Mouse (Mus musculus): ENCODE results near the gene 9930104L06Rik. TPM values are rescaled to one million over a fixed set of nuclear protein-coding genes. Genes with fewer than 3 reads are reported as not detected.

9930104L06Rik gene
- polyA plus RNA-seq, 1 experiment from 2014 or later: 8.4 TPM

DNA sequence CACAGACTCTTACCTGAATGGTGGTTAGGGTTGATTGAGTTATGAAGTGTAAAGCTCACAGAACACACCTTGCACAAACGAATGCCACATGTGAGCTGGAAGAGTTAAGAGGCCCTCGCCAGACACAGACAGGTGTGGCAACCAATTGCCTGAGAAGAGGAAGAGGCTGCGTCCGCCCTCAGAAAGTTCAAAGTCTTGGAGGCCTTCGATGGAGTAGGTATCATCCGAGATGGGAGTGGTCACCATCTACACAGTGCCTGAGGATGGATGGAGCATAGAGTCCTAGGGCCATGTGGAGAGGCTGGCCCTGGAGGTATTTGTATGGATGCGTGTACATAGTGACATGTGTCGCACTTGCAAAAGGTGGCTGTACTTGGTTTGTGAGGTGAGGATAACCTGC, 34.2 kb downstream of the 9930104L06Rik start:
- no peak overlapping the region for H3K27ac ChIP-seq
- no peak overlapping the region for H3K4me3 ChIP-seq (ENCODE audit: inconsistent target)
- H3K36me3 ChIP-seq (ENCODE audit: inconsistent target): no peaks in the 10 kb centered on the region
- WGBS (ENCODE audit: missing documents): 88% methylated on average over 8 of the region's 8 CpGs
- H3K79me2 ChIP-seq (ENCODE audit: inconsistent target): no peaks in the 10 kb centered on the region

DNA sequence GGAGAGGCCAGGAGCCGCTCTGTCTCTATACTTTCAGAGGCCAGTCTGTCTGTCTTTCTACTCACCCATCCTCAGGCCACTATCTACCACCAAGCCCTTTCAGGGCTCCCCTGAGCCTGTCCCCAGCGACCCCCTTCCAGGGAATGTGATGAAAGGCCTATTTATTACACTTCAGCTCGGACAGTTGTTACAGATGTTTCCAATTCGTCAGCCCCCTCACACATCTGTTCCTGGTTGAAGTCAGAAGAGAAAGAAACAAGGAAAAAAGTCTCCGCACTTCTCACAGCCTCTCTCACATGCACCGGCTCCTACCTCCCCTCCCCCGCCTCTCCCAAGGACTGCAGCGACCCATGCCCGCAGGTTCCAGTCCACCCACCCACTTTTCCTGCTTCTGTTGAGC, 35.5 kb downstream of the 9930104L06Rik start:
- Histone ChIP-seq H3K4me3 (ENCODE audit: inconsistent target) (no peak overlapping the region), H3K79me2 (ENCODE audit: inconsistent target) (no peaks in the 10 kb centered on the region), H3K27ac (no peak overlapping the region), H3K36me3 (ENCODE audit: inconsistent target) (no peaks in the 10 kb centered on the region)
- 87% methylated on average over 9 of the region's 9 CpGs for WGBS (ENCODE audit: missing documents)

DNA sequence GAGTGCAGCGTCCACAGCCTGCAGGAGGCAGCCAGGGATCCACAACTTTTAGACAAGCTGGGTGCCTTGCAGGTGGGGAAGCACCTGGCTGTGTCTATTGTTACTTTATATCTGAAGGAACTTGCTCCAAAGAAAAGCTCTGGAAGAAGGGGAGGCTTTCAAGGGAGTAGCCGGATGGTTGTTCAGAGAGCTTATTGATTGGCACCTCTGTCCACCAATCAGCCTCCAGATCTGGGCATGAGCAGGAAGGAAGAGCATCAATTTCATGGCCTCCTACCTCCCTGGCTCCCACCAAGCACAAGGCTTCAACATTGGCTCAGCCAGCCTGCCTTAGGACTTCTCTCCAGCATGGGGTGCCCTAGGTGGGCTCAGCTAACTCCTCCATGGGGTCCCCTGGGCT, 36.4 kb downstream of the 9930104L06Rik start:
- H3K27ac ChIP-seq: no peak overlapping the region
- H3K4me3 ChIP-seq (ENCODE audit: inconsistent target): no peak overlapping the region
- 100% methylated on average over 2 of the region's 2 CpGs for WGBS (ENCODE audit: missing documents)

DNA sequence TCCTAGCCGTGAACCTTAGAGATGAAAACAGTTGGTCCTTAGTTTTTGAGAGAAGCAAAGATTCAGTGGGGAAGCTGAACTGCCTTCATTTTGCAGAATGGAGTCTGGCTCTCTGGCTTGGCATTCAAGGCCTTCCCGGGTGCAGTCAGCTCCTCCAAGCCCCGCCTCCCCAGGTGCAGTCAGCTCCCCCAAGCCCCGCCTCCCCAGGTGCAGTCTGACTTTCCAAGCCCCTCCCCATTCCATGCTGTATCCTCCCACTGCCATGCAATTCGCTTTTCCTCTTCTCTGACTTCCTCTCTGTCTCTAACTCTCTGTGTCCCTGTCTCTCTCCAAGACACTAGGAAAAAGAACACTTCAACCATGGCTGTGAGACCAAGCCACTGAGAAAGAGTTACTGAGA, 41.4 kb downstream of the 9930104L06Rik start:
- H3K79me2 ChIP-seq (ENCODE audit: inconsistent target): no peaks in the 10 kb centered on the region
- 52% methylated on average over 5 of the region's 5 CpGs for WGBS (ENCODE audit: missing documents)
- H3K27ac ChIP-seq: no peak overlapping the region
- no peak overlapping the region for H3K4me3 ChIP-seq (ENCODE audit: inconsistent target)
- H3K36me3 ChIP-seq (ENCODE audit: inconsistent target): no peaks in the 10 kb centered on the region

More for the DNA sequence above, 36.4 kb downstream of the 9930104L06Rik start:
- Histone ChIP-seq H3K79me2 (ENCODE audit: inconsistent target) (no peaks in the 10 kb centered on the region), H3K36me3 (ENCODE audit: inconsistent target) (no peaks in the 10 kb centered on the region)

DNA sequence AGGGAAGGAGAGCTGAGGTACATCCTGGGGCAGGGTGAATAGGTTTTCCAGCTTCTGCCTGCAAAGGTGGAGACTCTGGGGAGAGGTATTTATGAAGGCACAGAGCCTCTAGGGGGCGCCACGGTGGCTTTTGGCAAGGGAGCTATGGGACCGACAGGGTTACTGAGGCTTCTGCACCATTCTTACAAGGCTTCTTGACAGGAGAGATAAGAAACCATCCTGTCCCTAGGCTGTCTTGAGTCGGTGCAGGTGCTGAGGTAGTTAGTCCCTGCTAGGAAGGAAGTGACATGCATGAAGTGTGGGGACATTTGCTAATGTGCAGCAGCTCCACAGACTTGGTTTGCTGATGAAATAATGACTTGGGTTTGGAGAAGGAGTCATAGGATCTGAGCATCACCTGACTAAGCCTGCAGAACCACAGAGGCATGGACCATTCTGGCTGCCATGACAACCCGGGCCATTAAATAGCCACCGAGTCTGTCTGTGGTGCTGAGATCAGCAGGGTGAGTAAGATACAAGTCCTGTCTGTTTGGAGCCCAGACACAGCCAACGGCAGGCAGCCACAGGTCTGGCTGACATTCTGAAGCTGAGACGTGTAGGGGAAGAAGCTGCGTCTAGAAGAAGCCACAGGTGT, 47.2 kb downstream of the 9930104L06Rik start:
- WGBS (ENCODE audit: missing documents): 20% methylated on average over 9 of the region's 9 CpGs
- no peaks in the 10 kb centered on the region for H3K79me2 ChIP-seq (ENCODE audit: inconsistent target)
- no peak overlapping the region for H3K4me3 ChIP-seq (ENCODE audit: inconsistent target)
- H3K36me3 ChIP-seq (ENCODE audit: inconsistent target): no peaks in the 10 kb centered on the region
- no peak overlapping the region for H3K27ac ChIP-seq

GRCm38 (mm10) chr4:124984871-124985670, 48.2 kb downstream of the 9930104L06Rik start:
- WGBS (ENCODE audit: missing documents): 33% methylated on average over 18 of the region's 18 CpGs
- Histone ChIP-seq H3K79me2 (ENCODE audit: inconsistent target) (no peaks in the 10 kb centered on the region), H3K36me3 (ENCODE audit: inconsistent target) (no peaks in the 10 kb centered on the region), H3K4me3 (ENCODE audit: inconsistent target) (no peak overlapping the region), H3K27ac (no peak overlapping the region)

GRCm38 (mm10) chr4:124985671-124986602, 49.1 kb downstream of the 9930104L06Rik start, which contains the start of gene Rspo1:
Gene Rspo1, plus strand, starts transcription at chr4:124986430.
- WGBS (ENCODE audit: missing documents): 4% methylated on average over 62 of the region's 62 CpGs
- Histone ChIP-seq H3K4me3 (ENCODE audit: inconsistent target) (no peak within 1 kb of the TSS), H3K36me3 (ENCODE audit: inconsistent target) (no peaks in the 10 kb centered on the region), H3K27ac (no peak within 1 kb of the TSS), H3K79me2 (ENCODE audit: inconsistent target) (no peaks in the 10 kb centered on the region)

- no peaks in the 10 kb centered on the region for H3K79me2 ChIP-seq (ENCODE audit: inconsistent target)
- no peak overlapping the region for H3K27ac ChIP-seq
- H3K36me3 ChIP-seq (ENCODE audit: inconsistent target): no peaks in the 10 kb centered on the region
- WGBS (ENCODE audit: missing documents): 11% methylated on average over 47 of the region's 51 CpGs
- no peak overlapping the region for H3K4me3 ChIP-seq (ENCODE audit: inconsistent target)
These were observed 50.2 kb downstream of the 9930104L06Rik start for GRCm38 (mm10) chr4:124986739-124987710.

- WGBS (ENCODE audit: missing documents): 53% methylated on average over 10 of the region's 10 CpGs
- Histone ChIP-seq H3K4me3 (ENCODE audit: inconsistent target) (no peak overlapping the region), H3K27ac (no peak overlapping the region), H3K36me3 (ENCODE audit: inconsistent target) (no peaks in the 10 kb centered on the region), H3K79me2 (ENCODE audit: inconsistent target) (no peaks in the 10 kb centered on the region)
These were observed 50.9 kb downstream of the 9930104L06Rik start for GRCm38 (mm10) chr4:124987711-124988097.

GRCm38 (mm10) chr4:124988382-124988781, 51.5 kb downstream of the 9930104L06Rik start:
- WGBS (ENCODE audit: missing documents): 59% methylated on average over 9 of the region's 9 CpGs
- no peaks in the 10 kb centered on the region for H3K36me3 ChIP-seq (ENCODE audit: inconsistent target)
- no peaks in the 10 kb centered on the region for H3K79me2 ChIP-seq (ENCODE audit: inconsistent target)
- no peak overlapping the region for H3K4me3 ChIP-seq (ENCODE audit: inconsistent target)
- H3K27ac ChIP-seq: no peak overlapping the region

DNA sequence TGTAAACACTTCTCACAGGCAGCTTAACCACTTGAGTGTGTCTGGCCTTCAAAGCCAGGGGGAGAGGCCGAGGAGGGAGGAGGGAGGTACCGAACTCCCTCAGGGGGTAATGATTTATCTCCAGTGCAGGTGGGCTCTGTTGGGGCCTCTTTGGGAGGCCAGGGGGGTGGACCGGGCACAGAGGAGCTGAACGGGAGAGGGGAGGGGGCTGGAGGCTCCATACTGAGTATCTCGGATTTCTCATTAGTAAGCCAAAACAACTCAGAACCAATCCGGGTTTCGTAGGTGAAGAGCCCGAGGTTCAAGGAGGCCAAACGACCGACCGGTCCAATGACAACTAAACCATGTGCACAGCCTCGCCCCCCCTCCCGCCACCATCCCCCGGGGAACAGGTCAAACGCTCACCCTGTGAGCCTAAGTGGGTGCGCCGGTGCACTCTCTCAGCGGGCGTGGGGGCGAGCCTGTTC, 53.0 kb downstream of the 9930104L06Rik start:
- no peak overlapping the region for H3K27ac ChIP-seq
- H3K79me2 ChIP-seq (ENCODE audit: inconsistent target): no peaks in the 10 kb centered on the region
- 32% methylated on average over 20 of the region's 20 CpGs for WGBS (ENCODE audit: missing documents)
- H3K4me3 ChIP-seq (ENCODE audit: inconsistent target): no peak overlapping the region
- H3K36me3 ChIP-seq (ENCODE audit: inconsistent target): no peaks in the 10 kb centered on the region

DNA sequence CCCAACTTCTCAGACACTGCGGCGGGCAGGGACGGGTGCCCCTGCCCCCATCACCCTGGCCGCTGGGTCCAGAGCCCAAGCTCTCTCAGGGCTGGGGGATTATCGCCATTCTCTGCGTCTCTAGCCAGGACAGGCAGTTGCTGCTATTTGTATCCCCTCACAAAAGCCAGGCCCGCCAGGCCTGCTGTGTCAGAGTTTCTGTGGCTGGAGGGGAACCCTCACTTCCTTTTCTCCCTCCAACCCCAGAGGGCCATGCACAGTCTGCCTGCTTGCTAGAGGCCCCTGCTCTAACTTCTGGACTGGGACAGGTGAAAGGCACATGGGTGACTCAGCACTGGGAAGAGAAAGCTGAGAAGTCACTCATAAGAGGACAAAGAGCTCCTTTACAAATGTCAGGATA, 53.5 kb downstream of the 9930104L06Rik start:
- Histone ChIP-seq H3K79me2 (ENCODE audit: inconsistent target) (no peaks in the 10 kb centered on the region), H3K27ac (no peak overlapping the region), H3K4me3 (ENCODE audit: inconsistent target) (no peak overlapping the region), H3K36me3 (ENCODE audit: inconsistent target) (no peaks in the 10 kb centered on the region)
- 3% methylated on average over 7 of the region's 7 CpGs for WGBS (ENCODE audit: missing documents)
